Mouse (Mus musculus): ENCODE measurements at regions not wholly inside any gene's neighbourhood (a gene's known extent, or its start where the extent isn't known, plus 50 kb on each side); places are given as distances from the start of the nearest gene placed in this dataset.
"Not testable (repeated sequence)": the region's sequence is repeated elsewhere in the genome, so short reads cannot be mapped to it uniquely, and the experiment has no call there.

DNA sequence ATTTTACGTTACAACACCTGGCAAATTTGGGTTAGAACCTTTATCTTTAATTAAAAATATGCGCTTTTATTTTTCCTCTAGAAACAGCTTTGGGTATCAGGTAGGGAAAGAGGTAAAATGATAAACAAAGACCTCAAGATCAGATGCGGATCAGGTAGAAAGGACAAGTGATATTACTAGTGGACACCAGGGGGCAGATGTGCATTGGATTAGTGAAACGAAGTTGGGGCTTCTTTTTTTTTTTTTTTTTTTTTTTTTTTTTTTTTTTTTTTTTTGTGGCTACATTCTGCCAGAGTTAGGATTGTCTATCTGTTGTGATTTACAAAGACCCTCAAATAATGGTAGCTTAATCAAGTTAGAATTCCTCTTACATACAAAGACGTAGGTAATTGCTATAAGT lies 153.8 kb downstream of the Cd109 start:
- no peak for ATAC-seq (replicated peaks; ENCODE audit: insufficient number of reproducible peaks, insufficient read depth, low FRiP score, low read depth)
- Histone ChIP-seq H3K9ac (no peak overlapping the region), H3K4me1 (replicated peaks) (no peaks in the 10 kb centered on the region), H3K4me2 (no peak overlapping the region), H3K9me3 (replicated peaks) (no peaks in the 10 kb centered on the region), H3K36me3 (no peaks in the 10 kb centered on the region), H3K4me3 (no peak overlapping the region), H3K27ac (no peak overlapping the region), H3K27me3 (no peaks in the 10 kb centered on the region)
- 35% methylated on average over 5 of the region's 5 CpGs for WGBS

DNA sequence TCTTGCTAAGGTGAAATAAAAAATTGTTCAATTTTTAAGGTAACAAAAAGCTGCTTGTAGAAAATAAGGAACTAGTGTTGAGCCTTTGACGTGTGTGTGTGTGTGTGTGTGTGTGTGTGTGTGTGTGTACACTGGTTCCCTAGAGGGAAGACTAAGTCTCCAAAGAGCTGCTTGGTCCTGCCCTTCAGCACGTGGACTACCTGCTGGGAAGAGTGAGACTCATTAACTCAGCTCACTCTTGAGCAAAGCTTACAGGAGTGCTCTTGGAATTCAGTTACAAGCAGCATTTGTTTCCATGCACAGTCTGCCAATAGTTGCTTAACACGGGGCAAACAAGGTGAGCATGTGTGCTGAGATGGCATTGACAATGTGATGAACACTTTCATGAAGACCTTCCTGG lies 158.6 kb downstream of the Cd109 start:
- Histone ChIP-seq H3K9me3 (replicated peaks) (no peaks in the 10 kb centered on the region), H3K4me3 (no peak overlapping the region), H3K4me2 (no peak overlapping the region), H3K4me1 (replicated peaks) (peaks cover 3% of the 10 kb centered on the region; the same call in 1 of the 2 replicates), H3K9ac (no peak overlapping the region), H3K36me3 (no peaks in the 10 kb centered on the region), H3K27me3 (no peaks in the 10 kb centered on the region), H3K27ac (no peak overlapping the region)
- ATAC-seq (replicated peaks; ENCODE audit: insufficient number of reproducible peaks, insufficient read depth, low FRiP score, low read depth), result no peak
- 57% methylated on average over 3 of the region's 3 CpGs for WGBS

DNA sequence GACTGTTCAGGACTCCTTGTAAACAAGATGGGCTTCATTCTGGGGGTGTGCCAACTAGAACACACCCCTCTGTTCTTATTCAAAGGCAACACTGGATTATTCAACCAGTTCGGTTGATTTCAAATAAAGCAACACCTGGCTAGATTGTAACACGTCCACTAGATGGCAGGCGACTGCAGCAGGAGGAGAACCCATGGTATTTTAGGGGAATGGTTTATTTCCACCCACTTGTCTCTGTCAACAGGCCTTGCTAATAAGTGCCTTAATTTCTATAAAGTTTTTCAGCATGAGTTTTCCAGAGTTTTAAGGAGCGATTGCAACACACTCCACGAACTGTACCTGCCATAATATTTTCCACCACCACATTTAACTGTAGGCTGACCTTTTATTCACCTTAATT lies 160.1 kb downstream of the Cd109 start:
- 0 out of 2 replicates have a peak overlapping the region, but pooled peaks have one; percentile 8 for H3K4me2 ChIP-seq

DNA sequence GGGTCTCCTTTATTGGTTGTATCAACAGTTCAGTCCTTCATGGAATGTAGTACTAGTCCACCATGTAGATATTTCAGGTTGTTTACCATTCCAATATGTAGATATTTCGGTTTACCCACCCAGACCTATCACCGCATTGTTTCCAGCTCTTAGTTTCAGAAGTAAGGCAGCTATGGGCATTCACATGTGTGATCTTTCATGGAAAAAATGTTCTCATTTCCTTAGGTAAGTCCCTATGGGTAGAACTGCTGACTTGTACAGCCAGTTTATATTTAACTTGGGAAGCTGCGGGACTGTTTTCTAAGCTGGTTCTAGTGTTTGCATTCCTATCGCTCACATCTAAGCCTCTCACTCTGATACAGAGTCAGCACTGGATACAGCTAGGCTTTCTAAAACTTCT lies 165.2 kb downstream of the Cd109 start:
- 65% methylated on average over 4 of the region's 4 CpGs for WGBS
- Histone ChIP-seq H3K27me3 (no peaks in the 10 kb centered on the region), H3K4me3 (no peak overlapping the region), H3K4me2 (no peak overlapping the region), H3K27ac (no peak overlapping the region), H3K4me1 (replicated peaks) (peaks cover 3% of the 10 kb centered on the region; the same call in 1 of the 2 replicates), H3K9me3 (replicated peaks) (no peaks in the 10 kb centered on the region), H3K9ac (no peak overlapping the region), H3K36me3 (no peaks in the 10 kb centered on the region)
- ATAC-seq (replicated peaks; ENCODE audit: insufficient number of reproducible peaks, insufficient read depth, low FRiP score, low read depth), result no peak

More for the DNA sequence above, 160.1 kb downstream of the Cd109 start:
- H3K27me3 ChIP-seq, result no peaks in the 10 kb centered on the region
- H3K27ac ChIP-seq, result no peak overlapping the region
- no peak overlapping the region for H3K4me3 ChIP-seq
- no peak for ATAC-seq (replicated peaks; ENCODE audit: insufficient number of reproducible peaks, insufficient read depth, low FRiP score, low read depth)
- H3K36me3 ChIP-seq, result no peaks in the 10 kb centered on the region
- H3K9ac ChIP-seq, result no peak overlapping the region
- H3K9me3 ChIP-seq (replicated peaks), result no peaks in the 10 kb centered on the region
- 7% methylated on average over 5 of the region's 5 CpGs for WGBS
- peaks cover 3% of the 10 kb centered on the region; the same call in 1 of the 2 replicates for H3K4me1 ChIP-seq (replicated peaks)

DNA sequence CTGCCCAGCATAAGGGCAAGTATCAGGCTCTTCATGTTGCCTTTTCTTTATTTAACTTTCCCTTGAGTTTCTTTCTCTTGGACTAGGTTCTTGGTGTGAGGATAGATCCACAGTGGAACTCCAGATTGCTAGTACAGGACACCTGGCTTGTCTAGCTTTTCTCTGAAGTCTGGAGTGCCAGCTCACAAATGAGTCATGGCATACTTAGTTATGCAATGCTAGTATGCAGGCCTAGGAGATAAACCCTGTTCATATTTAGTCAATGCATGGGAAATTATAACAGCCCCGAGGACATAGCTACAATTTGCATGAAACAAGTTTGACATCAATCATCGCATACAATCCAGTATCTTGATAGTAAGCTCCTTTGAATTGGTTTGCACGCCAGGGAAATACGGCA lies 167.0 kb downstream of the Cd109 start:
- H3K4me3 ChIP-seq, result no peak overlapping the region
- 90% methylated on average over 4 of the region's 4 CpGs for WGBS
- H3K36me3 ChIP-seq, result no peaks in the 10 kb centered on the region
- H3K4me2 ChIP-seq, result no peak overlapping the region
- H3K27ac ChIP-seq, result no peak overlapping the region
- no peak overlapping the region for H3K9ac ChIP-seq
- H3K27me3 ChIP-seq, result no peaks in the 10 kb centered on the region
- H3K4me1 ChIP-seq (replicated peaks), result no peaks in the 10 kb centered on the region
- no peaks in the 10 kb centered on the region for H3K9me3 ChIP-seq (replicated peaks)
- ATAC-seq (replicated peaks; ENCODE audit: insufficient number of reproducible peaks, insufficient read depth, low FRiP score, low read depth), result no peak

DNA sequence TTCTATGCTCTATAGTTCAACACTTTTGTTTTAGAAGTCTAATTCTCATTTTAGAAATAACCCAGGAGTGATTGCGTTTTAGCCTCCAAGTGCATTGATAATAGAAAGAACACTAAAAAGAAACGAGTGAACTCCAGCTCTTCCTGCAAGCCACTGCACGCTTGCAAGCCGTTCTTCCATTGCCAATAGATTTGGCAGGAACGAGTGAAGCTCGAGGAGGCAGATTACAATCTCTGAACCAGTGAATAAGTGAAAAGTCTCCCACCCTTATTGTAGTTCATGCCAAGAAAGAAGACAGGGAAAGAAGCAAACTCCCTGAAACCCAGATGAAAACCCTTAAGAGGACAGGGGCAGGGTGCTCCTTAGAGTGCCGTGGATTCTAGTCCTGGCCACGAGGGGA lies 167.5 kb downstream of the Cd109 start:
- no peak overlapping the region for H3K4me2 ChIP-seq
- no peaks in the 10 kb centered on the region for H3K4me1 ChIP-seq (replicated peaks)
- H3K27me3 ChIP-seq, result no peaks in the 10 kb centered on the region
- H3K9ac ChIP-seq, result no peak overlapping the region
- no peak for ATAC-seq (replicated peaks; ENCODE audit: insufficient number of reproducible peaks, insufficient read depth, low FRiP score, low read depth)
- no peaks in the 10 kb centered on the region for H3K36me3 ChIP-seq
- H3K27ac ChIP-seq, result no peak overlapping the region
- WGBS, result 58% methylated on average over 8 of the region's 8 CpGs
- H3K9me3 ChIP-seq (replicated peaks), result no peaks in the 10 kb centered on the region
- H3K4me3 ChIP-seq, result no peak overlapping the region

DNA sequence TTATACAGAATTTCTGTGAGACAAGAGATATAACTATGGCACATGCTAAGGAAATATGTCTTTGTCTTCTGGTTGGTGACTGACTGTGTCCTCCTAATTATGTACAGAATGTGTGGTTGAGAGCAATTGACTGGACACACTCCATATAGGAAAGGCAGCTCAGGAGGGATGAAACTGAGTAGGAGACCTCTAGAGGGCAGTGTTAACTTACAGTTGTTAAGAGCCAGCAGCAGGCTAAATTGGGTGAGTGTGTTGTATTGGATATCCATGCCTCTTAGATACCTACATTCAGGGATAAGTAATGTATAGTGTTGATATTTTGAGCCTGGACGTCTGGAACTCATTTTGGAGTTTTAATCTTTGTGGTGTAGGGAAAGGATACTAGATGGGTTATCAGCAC lies 172.5 kb downstream of the Cd109 start:
- no peaks in the 10 kb centered on the region for H3K27me3 ChIP-seq
- no peak overlapping the region for H3K27ac ChIP-seq
- WGBS, result 3% methylated on average over 1 of the region's 1 CpGs
- no peaks in the 10 kb centered on the region for H3K9me3 ChIP-seq (replicated peaks)
- H3K9ac ChIP-seq, result no peak overlapping the region
- peak; percentile 55; the same call in 1 of the 2 replicates for ATAC-seq (replicated peaks; ENCODE audit: insufficient number of reproducible peaks, insufficient read depth, low FRiP score, low read depth)
- no peaks in the 10 kb centered on the region for H3K4me1 ChIP-seq (replicated peaks)
- no peaks in the 10 kb centered on the region for H3K36me3 ChIP-seq
- H3K4me3 ChIP-seq, result no peak overlapping the region
- no peak overlapping the region for H3K4me2 ChIP-seq

DNA sequence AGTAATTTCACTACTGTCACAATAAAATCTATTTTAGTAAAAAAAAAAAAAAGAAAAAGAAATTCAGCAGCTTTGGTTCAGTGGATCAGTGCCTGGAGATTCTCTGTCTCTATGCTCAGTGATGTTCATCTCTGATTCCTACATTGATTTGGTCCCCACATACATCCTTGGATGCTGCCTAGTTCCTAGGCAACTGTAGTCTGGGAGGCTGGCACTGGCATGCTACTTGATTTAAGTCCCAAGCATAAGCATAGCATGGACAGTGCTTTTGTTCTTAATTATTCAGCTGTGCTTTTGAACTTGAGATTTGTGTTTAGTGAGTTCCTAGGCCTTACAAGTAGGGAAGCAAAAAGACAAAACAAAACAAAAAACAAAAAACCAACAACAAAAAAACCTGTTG lies 174.4 kb downstream of the Cd109 start:
- H3K4me1 ChIP-seq (replicated peaks), result no peaks in the 10 kb centered on the region
- H3K4me3 ChIP-seq, result no peak overlapping the region
- no peaks in the 10 kb centered on the region for H3K9me3 ChIP-seq (replicated peaks)
- H3K9ac ChIP-seq, result no peak overlapping the region
- H3K27me3 ChIP-seq, result no peaks in the 10 kb centered on the region
- no peak overlapping the region for H3K27ac ChIP-seq
- ATAC-seq (replicated peaks; ENCODE audit: insufficient number of reproducible peaks, insufficient read depth, low FRiP score, low read depth), result no peak
- H3K36me3 ChIP-seq, result no peaks in the 10 kb centered on the region
- no peak overlapping the region for H3K4me2 ChIP-seq

DNA sequence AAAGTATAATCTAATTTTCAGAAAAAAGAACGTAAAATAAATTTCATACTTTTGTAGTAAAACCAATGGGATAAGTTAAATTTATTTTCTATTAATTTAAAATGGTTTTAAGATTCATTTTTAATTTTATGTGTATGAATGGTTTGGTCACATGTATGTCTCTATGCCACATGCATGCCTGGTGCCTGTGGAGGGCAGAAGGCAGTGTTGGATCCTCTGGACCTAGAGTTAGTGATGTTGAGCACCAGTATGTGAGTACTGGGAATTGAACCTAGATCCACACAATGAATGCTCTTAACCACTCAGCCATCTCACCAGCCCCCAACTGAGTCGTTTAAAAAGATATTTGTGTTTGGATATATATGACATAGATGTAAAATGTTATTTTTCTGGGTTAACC lies 174.8 kb downstream of the Cd109 start:
- ATAC-seq (replicated peaks; ENCODE audit: insufficient number of reproducible peaks, insufficient read depth, low FRiP score, low read depth), result no peak
- Histone ChIP-seq H3K9ac (no peak overlapping the region), H3K27me3 (no peaks in the 10 kb centered on the region), H3K4me2 (no peak overlapping the region), H3K4me1 (replicated peaks) (no peaks in the 10 kb centered on the region), H3K36me3 (no peaks in the 10 kb centered on the region), H3K27ac (no peak overlapping the region), H3K9me3 (replicated peaks) (no peaks in the 10 kb centered on the region), H3K4me3 (no peak overlapping the region)
- WGBS, result 70% methylated on average over 2 of the region's 2 CpGs

DNA sequence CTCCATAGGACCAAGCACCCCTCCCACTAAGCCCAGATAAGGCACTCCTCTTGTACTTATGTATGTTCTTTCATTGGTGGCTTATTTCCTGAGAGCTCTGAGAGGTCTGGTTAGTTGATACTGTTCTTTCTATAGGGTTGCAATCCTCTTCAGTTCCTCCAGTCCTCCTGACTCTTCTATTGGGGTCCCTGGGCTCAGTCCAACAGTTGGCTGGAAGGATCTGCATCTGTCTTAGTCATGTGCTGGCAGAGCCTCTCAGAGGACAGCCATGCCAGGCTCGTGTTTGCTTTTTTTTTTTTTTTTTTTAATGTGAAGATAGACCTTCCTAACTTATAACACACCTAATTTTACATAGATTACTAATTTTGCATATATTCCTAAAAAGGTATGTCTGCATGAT lies 180.5 kb downstream of the Cd109 start:
- no peaks in the 10 kb centered on the region for H3K27me3 ChIP-seq
- no peak for ATAC-seq (replicated peaks; ENCODE audit: insufficient number of reproducible peaks, insufficient read depth, low FRiP score, low read depth)
- H3K4me3 ChIP-seq, result no peak overlapping the region
- no peak overlapping the region for H3K4me2 ChIP-seq
- no peaks in the 10 kb centered on the region for H3K36me3 ChIP-seq
- no peak overlapping the region for H3K27ac ChIP-seq
- WGBS, result 53% methylated on average over 1 of the region's 1 CpGs
- no peak overlapping the region for H3K9ac ChIP-seq
- no peaks in the 10 kb centered on the region for H3K9me3 ChIP-seq (replicated peaks)
- H3K4me1 ChIP-seq (replicated peaks), result no peaks in the 10 kb centered on the region

DNA sequence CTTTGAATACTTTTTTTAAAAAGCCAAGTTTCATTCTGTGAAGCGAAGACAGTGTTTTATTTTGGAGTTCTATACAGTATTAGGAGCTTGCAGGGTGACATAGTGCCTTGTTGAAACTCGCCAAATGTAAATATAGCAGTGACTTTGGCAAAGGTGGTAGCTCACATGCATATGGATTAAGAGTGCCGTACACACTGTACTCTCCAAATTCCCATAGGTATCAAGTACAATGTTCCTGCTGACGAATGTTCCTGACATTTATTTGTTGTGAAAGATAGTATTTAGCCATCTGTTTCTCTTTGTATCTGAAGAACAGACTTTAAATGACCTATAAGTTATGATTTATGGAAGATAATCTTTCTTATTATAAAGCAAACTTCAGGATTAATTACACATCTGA lies 201.9 kb downstream of the Cd109 start:
- Histone ChIP-seq H3K9me3 (replicated peaks) (no peaks in the 10 kb centered on the region), H3K27me3 (no peaks in the 10 kb centered on the region), H3K27ac (no peak overlapping the region), H3K4me1 (replicated peaks) (0 out of 2 replicates have a peak, but pooled peaks cover 2% of the 10 kb centered on the region), H3K36me3 (no peaks in the 10 kb centered on the region), H3K9ac (no peak overlapping the region), H3K4me2 (no peak overlapping the region), H3K4me3 (no peak overlapping the region)
- WGBS, result 70% methylated on average over 4 of the region's 4 CpGs
- ATAC-seq (replicated peaks; ENCODE audit: insufficient number of reproducible peaks, insufficient read depth, low FRiP score, low read depth), result no peak

DNA sequence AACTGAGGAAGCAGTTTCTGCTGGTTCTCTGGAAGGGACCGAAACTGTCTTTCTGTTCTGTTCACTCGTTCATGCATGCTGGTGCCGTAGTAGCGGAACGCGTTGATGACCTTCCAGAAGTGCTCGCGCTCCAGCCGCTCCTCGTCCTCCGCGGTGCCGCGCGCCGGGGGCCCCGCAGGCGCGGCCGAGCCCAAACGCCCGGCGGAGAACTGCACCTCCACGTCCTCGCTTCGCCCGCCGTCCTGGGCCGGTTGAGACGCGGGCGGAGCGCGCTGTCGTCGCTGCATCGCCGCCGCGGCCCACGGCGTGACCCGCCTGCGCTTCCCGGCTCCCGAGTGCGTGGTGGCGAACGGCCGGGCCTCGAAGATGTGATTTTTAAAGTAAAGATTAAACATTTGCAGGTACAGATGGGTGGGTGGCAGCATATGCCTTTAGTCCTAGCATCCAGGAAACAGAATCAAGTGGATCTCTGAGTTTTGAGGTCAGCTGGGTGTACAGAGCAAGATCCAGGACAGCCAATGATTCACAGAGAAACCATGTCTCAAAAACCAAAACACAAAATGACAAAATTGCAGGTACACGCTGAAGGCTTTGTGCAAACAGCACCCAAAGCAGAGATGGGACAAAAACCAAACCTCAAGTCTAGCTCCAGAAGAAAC lies 206.3 kb downstream of the Cd109 start:
- WGBS, result 9% methylated on average over 44 of the region's 52 CpGs
- not testable (repeated sequence) for ATAC-seq (replicated peaks; ENCODE audit: insufficient number of reproducible peaks, insufficient read depth, low FRiP score, low read depth); H3K27ac ChIP-seq

More for the DNA sequence above, 206.3 kb downstream of the Cd109 start:
- Histone ChIP-seq H3K4me2 (peak overlapping the region; percentile 73), H3K9ac (0 out of 2 replicates have a peak overlapping the region, but pooled peaks have one; percentile 2), H3K4me3 (peak overlapping the region; percentile 45)
- not testable (repeated sequence) for H3K9me3 ChIP-seq (replicated peaks); H3K27me3 ChIP-seq; H3K36me3 ChIP-seq; H3K4me1 ChIP-seq (replicated peaks)
